Mouse (Mus musculus) intestine, embryonic 14.5 days (tissue): ENCODE measurements around the gene Klhdc1. TPM values are rescaled to one million over a fixed set of nuclear protein-coding genes. Genes with fewer than 3 reads are reported as not detected.

Experiments
- ATAC-seq: fragments of 200-750 bp; cut with Nextera tagmentation; replicated peaks from 2 replicates; pipeline ENCODE4 v1.8.0; 2017; ENCODE audit warnings: low read depth, moderate number of reproducible peaks, moderate TSS enrichment, moderate library complexity; ENCODE audit not compliant: low FRiP score, low TSS enrichment
- DNase-seq: peaks from one replicate; pipeline ENCODE4 v3.0.0-alpha.2; 2018; ENCODE audit warnings: low spot score
- H3K27ac ChIP-seq: fragments of 300-500 bp; sonication (generic); 2 replicates; pipeline ENCODE4 v1.5.1; 2014; ENCODE audit warnings: low read depth, mild to moderate bottlenecking, control low read depth
- H3K27me3 ChIP-seq: fragments of 300-500 bp; sonication (generic); replicated peaks from 2 replicates; pipeline ENCODE4 v1.6.1; 2014; ENCODE audit warnings: low read length, control low read depth; ENCODE audit not compliant: control insufficient read depth, insufficient read depth
- H3K36me3 ChIP-seq: fragments of 300-500 bp; sonication (generic); 2 replicates; pipeline ENCODE4 v1.6.1; 2014; ENCODE audit warnings: low read length, control low read depth; ENCODE audit not compliant: control insufficient read depth, insufficient read depth
- H3K4me1 ChIP-seq: fragments of 300-500 bp; sonication (generic); replicated peaks from 2 replicates; pipeline ENCODE4 v1.6.1; 2014; ENCODE audit warnings: low read length, control low read depth, mixed read lengths; ENCODE audit not compliant: control insufficient read depth, insufficient read depth
- H3K4me2 ChIP-seq: fragments of 300-500 bp; sonication (generic); 2 replicates; pipeline ENCODE4 v1.6.1; 2014; ENCODE audit warnings: low read length
- H3K4me3 ChIP-seq: fragments of 300-500 bp; sonication (generic); 2 replicates; pipeline ENCODE4 v1.5.1; 2014; ENCODE audit warnings: low read depth, low read length, control low read depth, mixed read lengths
- H3K9ac ChIP-seq: fragments of 300-500 bp; sonication (generic); 2 replicates; pipeline ENCODE4 v1.6.1; 2014; ENCODE audit warnings: mild to moderate bottlenecking, low read length
- H3K9me3 ChIP-seq: fragments of 300-500 bp; sonication (generic); 2 replicates; pipeline ENCODE4 v1.6.1; 2016; ENCODE audit warnings: low read length, control low read depth; ENCODE audit not compliant: control insufficient read depth
- WGBS: fragments of 180-500 bp; shearing (Covaris S2); extraction: QIAGEN DNeasy Blood & Tissue Kit; methylation state at CpG from one replicate; pipeline ENCODE4 v1.1.7; 2014; 5-methylcytosine and 5-hydroxymethylcytosine counted together
- polyA plus RNA-seq: library from polyadenylated mRNA; unstranded; fragments of >200 nt; fragmentation: Nextera tagmentation; extraction: Ambion mirVana; gene quantifications from 2 replicates; pipeline ENCODE4 v1.2.1, GENCODE M21; 2014

Gene Klhdc1
- polyA plus RNA-seq, 1 experiment from 2014 or later = 7.3 TPM

DNA sequence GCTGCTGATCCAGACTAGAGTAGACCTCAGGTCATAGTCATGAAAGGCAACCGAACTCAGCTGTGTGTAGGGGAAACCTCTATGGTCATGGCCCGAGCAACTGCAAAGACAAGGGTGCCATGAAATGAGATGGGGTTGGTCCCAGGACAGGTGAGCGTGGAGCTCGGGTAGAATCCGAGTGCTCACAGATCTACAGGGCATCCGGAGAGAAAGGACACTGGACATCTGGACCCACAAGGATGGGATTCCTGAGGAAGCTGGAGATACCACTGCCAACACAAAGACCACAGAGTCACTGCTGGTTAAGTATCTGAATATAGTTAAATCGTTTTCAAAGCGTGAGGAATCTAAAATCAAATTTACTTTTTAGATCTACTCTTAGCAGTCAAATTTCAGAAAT, 33.6 kb upstream of the Klhdc1 start:
- no peaks in the 10 kb centered on the region for H3K27me3 ChIP-seq
- no peak overlapping the region for H3K9ac ChIP-seq
- ATAC-seq (no peak), DNase-seq (no peak)
- 93% methylated on average over 8 of the region's 8 CpGs for WGBS
- H3K4me2 ChIP-seq = no peak overlapping the region
- H3K27ac ChIP-seq = no peak overlapping the region
- peaks cover 63% of the 10 kb centered on the region for H3K36me3 ChIP-seq
- H3K4me3 ChIP-seq = no peak overlapping the region
- no peaks in the 10 kb centered on the region for H3K9me3 ChIP-seq
- H3K4me1 ChIP-seq = no peaks in the 10 kb centered on the region

DNA sequence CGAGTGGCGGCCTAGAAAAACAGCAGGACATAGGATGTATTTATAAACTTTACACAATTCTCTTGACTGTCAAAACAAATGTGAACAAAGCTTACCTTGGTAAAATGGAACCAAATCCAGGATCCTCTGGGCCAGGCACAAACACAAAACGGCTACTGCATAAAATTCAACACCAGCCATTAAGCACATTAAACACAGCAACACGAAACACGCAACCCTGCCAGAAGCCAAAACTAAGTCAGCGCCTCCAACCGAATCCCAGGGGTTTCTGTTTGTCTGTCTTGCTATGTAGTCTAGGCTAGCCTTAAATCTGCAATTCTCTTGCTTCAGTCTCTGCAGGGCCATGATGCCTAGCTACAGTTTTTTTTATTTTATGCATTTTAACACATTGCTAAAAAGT, 33.0 kb upstream of the Klhdc1 start:
- Histone ChIP-seq H3K27me3 (no peaks in the 10 kb centered on the region), H3K36me3 (peaks cover 66% of the 10 kb centered on the region), H3K27ac (no peak overlapping the region), H3K9ac (no peak overlapping the region), H3K4me2 (no peak overlapping the region), H3K9me3 (no peaks in the 10 kb centered on the region), H3K4me1 (no peaks in the 10 kb centered on the region), H3K4me3 (no peak overlapping the region)
- ATAC-seq (no peak), DNase-seq (no peak)
- WGBS = 94% methylated on average over 7 of the region's 7 CpGs

DNA sequence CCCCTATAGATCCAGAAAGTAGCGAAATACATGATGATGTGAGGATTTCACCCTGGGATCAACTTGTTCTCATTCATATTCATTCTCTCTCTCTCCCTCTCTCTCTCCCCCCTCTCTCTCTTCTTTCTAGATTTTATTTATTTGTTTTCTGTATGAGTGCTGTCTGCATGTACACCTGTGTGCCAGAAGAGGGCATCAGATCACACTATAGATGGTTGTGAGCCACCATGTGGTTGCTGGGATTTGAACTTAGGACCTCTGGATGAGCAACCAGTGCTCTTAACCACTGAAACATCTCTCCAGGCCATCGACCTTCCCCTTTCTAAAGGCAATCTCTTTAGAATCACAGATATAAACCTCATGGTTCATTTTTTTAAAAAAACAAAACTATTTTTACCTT, 32.5 kb upstream of the Klhdc1 start:
- no peak overlapping the region for H3K4me3 ChIP-seq
- H3K36me3 ChIP-seq = peaks cover 65% of the 10 kb centered on the region
- no peak overlapping the region for H3K9ac ChIP-seq
- 90% methylated on average over 2 of the region's 2 CpGs for WGBS
- no peak for ATAC-seq
- H3K4me1 ChIP-seq = no peaks in the 10 kb centered on the region
- H3K4me2 ChIP-seq = no peak overlapping the region
- H3K27ac ChIP-seq = no peak overlapping the region
- no peak for DNase-seq
- no peaks in the 10 kb centered on the region for H3K9me3 ChIP-seq
- no peaks in the 10 kb centered on the region for H3K27me3 ChIP-seq

DNA sequence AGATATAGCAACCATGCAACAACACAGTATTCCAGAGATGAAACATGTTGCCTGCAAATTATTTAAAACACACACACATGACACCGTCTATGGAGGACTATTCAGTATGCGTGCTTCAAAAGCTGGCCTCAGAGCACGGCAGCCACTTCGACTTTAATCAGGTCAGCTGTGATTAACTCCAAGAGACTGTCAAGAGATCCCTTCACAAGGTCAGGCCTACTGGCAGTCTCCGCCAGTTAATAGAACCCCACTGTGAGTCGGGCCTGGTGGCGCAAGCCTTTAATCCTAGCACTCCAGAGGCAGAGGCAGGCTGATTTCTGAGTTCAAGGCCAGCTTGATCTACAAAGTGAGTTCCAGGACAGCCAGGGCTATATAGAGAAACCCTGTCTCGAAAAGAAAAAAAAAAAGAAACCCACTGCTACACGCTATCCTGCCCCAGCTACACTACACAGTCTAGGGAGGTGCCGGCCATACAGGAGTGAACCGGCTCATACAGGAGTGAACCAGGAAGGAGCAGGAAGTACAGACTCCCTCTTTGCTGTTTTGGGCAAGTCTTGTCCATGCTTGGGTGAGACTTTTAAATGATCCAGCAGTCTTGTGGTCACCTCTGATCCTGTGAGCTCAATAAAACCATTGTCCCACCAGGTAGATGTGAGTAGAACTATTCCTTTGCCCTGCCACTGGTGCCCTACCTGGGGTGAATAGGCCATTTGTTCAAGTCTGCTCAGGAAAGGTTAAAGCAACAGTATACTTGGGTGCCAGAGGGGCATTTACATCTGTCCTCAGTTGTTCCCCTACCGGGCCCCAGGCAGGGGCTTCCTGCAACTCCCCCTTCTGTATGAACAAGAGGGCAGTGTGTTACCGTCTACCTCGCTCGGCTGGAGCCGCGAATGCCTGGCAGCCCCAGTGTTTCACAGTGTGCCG, 30.7 kb upstream of the Klhdc1 start:
- DNase-seq (no peak), ATAC-seq (no peak)
- Histone ChIP-seq H3K27ac (no peak overlapping the region), H3K36me3 (peaks cover 77% of the 10 kb centered on the region), H3K9ac (no peak overlapping the region), H3K4me1 (no peaks in the 10 kb centered on the region), H3K27me3 (no peaks in the 10 kb centered on the region), H3K4me3 (no peak overlapping the region), H3K4me2 (no peak overlapping the region), H3K9me3 (no peaks in the 10 kb centered on the region)
- WGBS = 92% methylated on average over 18 of the region's 18 CpGs

DNA sequence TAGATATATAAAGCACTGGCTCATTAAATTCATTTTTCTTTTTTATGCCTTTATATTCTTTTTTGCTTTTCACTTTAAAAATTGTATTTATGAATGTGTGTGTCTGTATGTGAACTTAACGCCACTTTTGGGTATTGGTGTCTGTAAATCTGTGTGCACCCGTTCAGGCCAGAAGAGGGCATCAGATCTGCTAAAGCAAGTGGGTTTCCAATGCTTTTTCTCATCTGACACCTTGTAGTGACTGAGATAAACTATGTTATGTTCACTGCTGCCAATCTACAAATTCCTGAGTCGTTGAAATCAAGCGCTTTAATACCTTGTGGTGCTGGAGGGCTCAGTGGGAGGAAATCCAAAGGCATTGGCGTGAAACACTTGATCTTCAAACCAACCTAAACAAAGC, 29.9 kb upstream of the Klhdc1 start:
- no peak overlapping the region for H3K27ac ChIP-seq
- ATAC-seq (no peak), DNase-seq (no peak)
- H3K4me3 ChIP-seq = no peak overlapping the region
- H3K27me3 ChIP-seq = no peaks in the 10 kb centered on the region
- H3K4me2 ChIP-seq = no peak overlapping the region
- H3K36me3 ChIP-seq = peaks cover 80% of the 10 kb centered on the region
- no peak overlapping the region for H3K9ac ChIP-seq
- 81% methylated on average over 5 of the region's 5 CpGs for WGBS
- no peaks in the 10 kb centered on the region for H3K9me3 ChIP-seq
- H3K4me1 ChIP-seq = no peaks in the 10 kb centered on the region

DNA sequence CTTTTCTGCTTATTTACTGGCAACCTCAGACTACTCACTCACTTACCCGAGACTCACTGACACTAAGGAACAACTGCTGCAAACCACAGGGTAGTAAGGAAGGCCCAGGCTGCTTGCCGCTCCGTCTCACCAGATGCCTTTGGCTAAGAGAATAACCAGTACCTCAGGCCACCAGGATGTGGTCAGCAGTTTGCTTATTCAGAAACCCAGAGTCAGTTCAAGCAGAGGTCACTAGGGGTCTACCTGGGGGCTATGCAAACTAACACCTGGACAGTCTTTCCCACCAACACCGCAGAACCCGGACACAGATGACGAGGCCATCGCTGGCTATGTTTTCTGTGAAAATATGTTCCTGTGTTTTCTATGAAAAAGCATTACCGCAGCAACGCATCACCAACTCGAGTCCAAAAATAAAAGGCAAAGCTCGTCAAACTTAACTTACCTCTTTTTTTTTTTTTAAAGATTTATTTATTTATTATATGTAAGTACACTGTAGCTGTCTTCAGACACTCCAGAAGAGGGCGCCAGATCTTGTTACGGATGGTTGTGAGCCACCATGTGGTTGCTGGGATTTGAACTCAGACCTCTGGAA, 27.7 kb upstream of the Klhdc1 start:
- H3K36me3 ChIP-seq = peaks cover 75% of the 10 kb centered on the region
- WGBS = 95% methylated on average over 13 of the region's 13 CpGs

DNA sequence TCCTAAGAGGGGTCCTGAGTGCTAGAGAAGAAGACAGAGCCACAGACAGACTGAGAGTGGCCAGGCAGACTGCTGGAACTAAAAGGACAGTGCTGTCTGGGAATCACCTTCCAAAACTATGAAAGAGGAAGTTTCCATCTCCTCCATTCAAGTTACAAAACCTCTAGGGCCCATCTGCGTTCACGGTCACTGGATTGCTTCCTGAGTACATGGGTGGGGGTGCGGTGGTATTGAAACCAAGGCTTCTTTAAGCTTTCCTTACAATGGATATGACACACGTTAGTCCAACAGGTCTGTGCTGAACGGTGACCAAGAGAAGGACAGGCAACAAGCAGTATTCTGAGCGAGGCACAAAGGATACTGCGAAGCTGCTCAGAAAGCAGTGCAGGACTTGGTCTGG, 26.6 kb upstream of the Klhdc1 start:
- no peaks in the 10 kb centered on the region for H3K27me3 ChIP-seq
- no peak overlapping the region for H3K9ac ChIP-seq
- ATAC-seq = no peak
- DNase-seq = no peak
- no peaks in the 10 kb centered on the region for H3K9me3 ChIP-seq
- no peak overlapping the region for H3K4me2 ChIP-seq
- no peaks in the 10 kb centered on the region for H3K4me1 ChIP-seq
- WGBS = 93% methylated on average over 7 of the region's 7 CpGs
- no peak overlapping the region for H3K4me3 ChIP-seq
- H3K36me3 ChIP-seq = peaks cover 70% of the 10 kb centered on the region
- H3K27ac ChIP-seq = no peak overlapping the region

More for the DNA sequence above, 27.7 kb upstream of the Klhdc1 start:
- no peaks in the 10 kb centered on the region for H3K27me3 ChIP-seq
- H3K9me3 ChIP-seq = no peaks in the 10 kb centered on the region
- H3K4me3 ChIP-seq = no peak overlapping the region
- H3K4me1 ChIP-seq = no peaks in the 10 kb centered on the region
- H3K27ac ChIP-seq = no peak overlapping the region
- no peak overlapping the region for H3K9ac ChIP-seq
- DNase-seq = no peak
- ATAC-seq = no peak
- no peak overlapping the region for H3K4me2 ChIP-seq

DNA sequence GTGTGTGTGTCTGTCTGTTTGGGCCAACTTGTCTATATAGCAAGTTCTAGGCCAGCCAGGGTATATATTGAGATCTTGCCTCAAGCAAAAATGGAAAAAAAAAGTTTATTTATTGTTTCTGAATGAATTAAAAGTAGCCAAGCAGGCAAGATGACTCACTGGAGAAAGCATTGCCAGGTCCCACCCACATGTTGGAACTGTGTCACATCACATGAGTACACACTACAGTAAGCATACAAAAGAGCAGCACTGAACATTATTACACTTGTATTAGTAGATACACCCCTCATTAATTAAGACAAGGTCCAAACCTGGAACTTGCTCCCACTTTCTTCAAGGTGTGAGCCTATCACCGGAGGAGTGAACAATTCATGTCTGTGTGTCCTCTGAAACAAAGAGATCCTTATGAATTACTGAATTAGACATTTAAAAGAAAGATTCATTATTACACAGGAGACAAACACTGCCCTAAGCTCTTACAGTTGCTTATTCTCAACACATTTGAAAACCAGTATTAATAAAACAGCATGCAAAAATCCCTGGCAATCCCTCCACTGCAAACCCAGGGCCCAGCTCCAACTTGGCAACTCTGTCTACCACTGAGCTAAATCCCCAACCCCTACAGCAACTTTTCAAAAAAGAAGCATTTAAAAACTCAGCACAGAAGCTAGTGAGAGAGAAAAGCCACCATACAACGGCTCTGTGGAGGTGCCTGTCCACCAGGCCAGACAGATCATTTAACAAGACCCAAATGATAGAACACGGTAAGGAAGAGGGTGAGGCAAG, 25.8 kb upstream of the Klhdc1 start:
- Histone ChIP-seq H3K27ac (no peak overlapping the region), H3K4me1 (no peaks in the 10 kb centered on the region), H3K27me3 (no peaks in the 10 kb centered on the region), H3K4me3 (no peak overlapping the region), H3K9me3 (no peaks in the 10 kb centered on the region), H3K9ac (no peak overlapping the region), H3K4me2 (no peak overlapping the region), H3K36me3 (peaks cover 72% of the 10 kb centered on the region)
- DNase-seq (no peak), ATAC-seq (no peak)
- WGBS = 91% methylated on average over 3 of the region's 3 CpGs
